Mouse (Mus musculus) kidney, adult 8-10 months (tissue): ENCODE measurements at regions not wholly inside any gene's neighbourhood (a gene's known extent, or its start where the extent isn't known, plus 50 kb on each side); places are given as distances from the start of the nearest gene placed in this dataset.

ENCODE experiments used
- DNase-seq, 2 experiments: peaks; one replicate each; pipeline ENCODE4 v3.0.0; 2022

GRCm38 (mm10) chr9:82729646-82730045, 99.7 kb upstream of the Irak1bp1 start:
- no peak for DNase-seq

DNA sequence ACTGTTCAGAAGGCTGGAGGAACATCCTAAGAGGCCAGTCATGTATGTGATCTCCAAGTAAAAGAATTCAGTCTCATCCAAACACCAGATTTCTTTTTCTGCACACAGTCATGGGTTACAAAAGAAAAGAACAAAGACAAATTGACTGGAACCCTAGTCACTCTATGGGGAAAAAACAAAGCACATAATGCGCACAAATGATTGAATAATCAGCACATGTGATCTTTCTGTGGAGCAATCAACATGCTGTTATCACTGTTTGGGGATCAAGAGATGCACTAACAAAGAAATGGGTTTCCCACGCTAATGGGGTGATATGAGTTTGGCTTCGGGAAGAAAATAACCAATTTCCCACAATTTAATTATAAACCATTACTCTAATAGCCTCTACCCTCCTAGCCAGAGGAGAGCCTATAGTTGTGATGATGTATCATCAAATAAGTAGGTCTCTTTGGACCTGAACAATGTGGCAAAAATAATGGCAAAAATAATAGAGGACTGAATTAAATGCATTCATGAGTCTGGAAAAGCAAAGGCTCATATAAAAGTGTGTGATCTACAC, 96.2 kb upstream of the Irak1bp1 start:
- DNase-seq: no peak

- DNase-seq: no peak
These were observed 94.4 kb upstream of the Irak1bp1 start for GRCm38 (mm10) chr9:82734959-82735358.

- DNase-seq: no peak
These were observed 69.4 kb upstream of the Irak1bp1 start for GRCm38 (mm10) chr9:82759979-82760378.

DNA sequence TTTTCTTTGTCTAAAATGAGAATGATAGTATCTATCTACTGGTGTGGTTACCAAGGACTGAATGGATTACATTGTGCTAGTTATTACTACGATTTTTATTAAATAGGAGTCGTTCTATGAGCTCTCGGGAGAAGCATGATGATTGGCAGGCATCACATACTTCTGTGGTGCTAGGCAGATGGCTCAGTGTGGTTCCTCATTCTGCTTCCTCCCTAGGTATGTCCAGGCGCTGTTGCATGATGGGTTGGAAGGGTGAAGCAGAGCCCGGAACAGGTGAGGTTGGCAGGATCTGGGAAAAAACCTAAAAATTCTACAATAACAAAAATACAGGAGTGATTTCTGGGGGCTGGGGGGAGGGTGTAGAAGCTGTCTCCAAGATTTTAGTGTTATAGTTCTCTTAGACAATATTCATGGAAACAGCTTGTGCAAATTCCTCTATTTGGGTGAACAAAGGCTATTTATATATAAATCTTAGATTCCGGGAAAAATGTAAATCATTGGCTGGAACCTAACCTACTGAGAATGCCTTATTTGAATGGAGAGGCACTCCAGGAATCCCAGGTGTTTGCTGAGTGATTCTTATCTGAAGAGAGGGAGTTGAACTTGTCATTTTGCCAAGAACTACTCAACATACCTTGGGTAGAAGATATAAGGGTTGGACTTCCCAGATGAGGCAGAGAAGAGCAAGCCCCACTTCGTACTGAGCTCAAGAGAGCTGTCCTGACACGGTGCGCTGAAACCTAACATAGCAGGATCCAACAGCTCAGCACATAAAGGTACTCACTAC, 68.5 kb upstream of the Irak1bp1 start:
- DNase-seq: no peak

GRCm38 (mm10) chr9:82763651-82764050, 65.7 kb upstream of the Irak1bp1 start:
- DNase-seq: no peak
